Mouse (Mus musculus) kidney, postnatal 0 days (tissue): ENCODE measurements around the gene Rpl6. TPM values are rescaled to one million over a fixed set of nuclear protein-coding genes. Genes with fewer than 3 reads are reported as not detected.

Source experiments
- ATAC-seq: fragments of 200-750 bp; cut with Nextera tagmentation; replicated peaks from 2 replicates; pipeline ENCODE4 v1.8.0; 2017; ENCODE audit warnings: low read depth, moderate number of reproducible peaks, moderate TSS enrichment, moderate library complexity; ENCODE audit not compliant: low FRiP score
- DNase-seq: peaks from one replicate; pipeline ENCODE4 v3.0.0-alpha.2; 2016; ENCODE audit warnings: low spot score
- H3K27ac ChIP-seq: fragments of 300-500 bp; sonication (generic); 2 replicates; pipeline ENCODE4 v1.5.1; 2014; ENCODE audit warnings: mild to moderate bottlenecking
- H3K27me3 ChIP-seq: fragments of 300-500 bp; sonication (generic); 2 replicates; pipeline ENCODE4 v1.6.1; 2014; ENCODE audit warnings: low read length, mixed read lengths; ENCODE audit not compliant: insufficient read depth
- H3K36me3 ChIP-seq: fragments of 300-500 bp; sonication (generic); 2 replicates; pipeline ENCODE4 v1.6.1; 2014; ENCODE audit warnings: low read length, mixed read lengths; ENCODE audit not compliant: insufficient read depth
- H3K4me1 ChIP-seq: fragments of 300-500 bp; sonication (generic); replicated peaks from 2 replicates; pipeline ENCODE4 v1.6.1; 2014; ENCODE audit warnings: antibody characterized with exemption, low read length, mixed read lengths; ENCODE audit not compliant: insufficient read depth
- H3K4me2 ChIP-seq: fragments of 300-500 bp; sonication (generic); 2 replicates; pipeline ENCODE4 v1.6.1; 2014; ENCODE audit warnings: mild to moderate bottlenecking, low read length, moderate library complexity, mixed read lengths
- H3K4me3 ChIP-seq: fragments of 300-500 bp; sonication (generic); replicated peaks from 2 replicates; pipeline ENCODE4 v1.5.1; 2014; ENCODE audit warnings: low read depth, low read length
- H3K9ac ChIP-seq: fragments of 300-500 bp; sonication (generic); 2 replicates; pipeline ENCODE4 v1.6.1; 2014; ENCODE audit warnings: low read depth, low read length
- H3K9me3 ChIP-seq: fragments of 300-500 bp; sonication (generic); replicated peaks from 2 replicates; pipeline ENCODE4 v1.6.1; 2016; ENCODE audit warnings: low read length, inconsistent platforms, mixed read lengths
- CTCF ChIP-seq: IDR thresholded peaks from 2 replicates; pipeline ENCODE4 v1.5.1; 2016; ENCODE audit warnings: antibody characterized with exemption, low read depth, mild to moderate bottlenecking, moderate library complexity
- WGBS: fragments of 180-500 bp; shearing (Covaris S2); extraction: QIAGEN DNeasy Blood & Tissue Kit; methylation state at CpG from one replicate; pipeline ENCODE4 v1.1.7; 2014; 5-methylcytosine and 5-hydroxymethylcytosine counted together
- polyA plus RNA-seq: library from polyadenylated mRNA; unstranded; fragments of >200 nt; fragmentation: Nextera tagmentation; extraction: Ambion mirVana; gene quantifications from 2 replicates; pipeline ENCODE4 v1.2.1, GENCODE M21; 2015

The Rpl6 gene
- polyA plus RNA-seq, 1 experiment from 2014 or later: 681 TPM

DNA sequence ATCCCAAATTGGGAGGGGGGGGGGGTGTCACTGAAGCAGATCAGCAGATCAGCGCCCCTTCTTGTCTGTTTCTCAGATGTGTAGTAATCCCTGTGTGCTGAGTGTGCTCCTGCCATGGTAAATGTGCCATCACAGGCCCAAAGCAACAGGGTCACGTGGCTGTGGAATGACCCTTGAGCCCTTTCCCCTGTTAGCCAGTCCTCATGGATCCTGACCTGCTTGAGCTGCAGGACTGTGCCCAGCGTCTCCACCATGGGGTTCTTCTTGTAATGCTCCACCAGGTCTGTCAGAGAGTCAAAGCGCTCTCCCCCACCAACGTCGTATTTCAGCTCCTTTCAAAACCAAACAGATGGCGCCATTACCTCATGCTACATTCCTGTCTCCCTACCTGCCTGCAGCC lies 41.4 kb upstream of the Rpl6 start:
- Histone ChIP-seq H3K36me3 (peaks cover 45% of the 10 kb centered on the region), H3K4me2 (no peak overlapping the region), H3K9ac (no peak overlapping the region), H3K9me3 (no peaks in the 10 kb centered on the region), H3K4me1 (no peaks in the 10 kb centered on the region), H3K27me3 (no peaks in the 10 kb centered on the region), H3K4me3 (no peak overlapping the region), H3K27ac (no peak overlapping the region)
- WGBS: 77% methylated on average over 7 of the region's 7 CpGs
- TF ChIP-seq CTCF: no peak
- peak; percentile 71 for ATAC-seq
- no peak for DNase-seq

DNA sequence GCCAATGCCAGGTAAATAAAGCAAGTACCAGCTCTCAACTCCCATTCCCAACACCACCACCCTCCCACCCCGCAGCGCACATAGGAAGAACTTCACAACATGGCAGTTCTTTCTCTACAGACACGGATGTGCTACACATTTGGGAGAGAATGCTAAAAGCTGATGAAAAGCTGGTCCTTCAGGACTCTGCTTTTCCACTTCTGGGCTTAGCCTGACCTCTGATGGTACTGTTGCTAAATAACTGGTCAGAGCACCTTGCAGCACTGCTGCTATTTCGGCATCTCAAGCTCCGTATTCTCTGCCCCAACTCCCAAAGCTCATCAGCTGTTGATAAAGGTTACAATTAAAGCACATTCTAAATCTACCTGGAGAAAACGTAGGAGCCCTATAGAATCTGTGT lies 37.4 kb upstream of the Rpl6 start:
- Histone ChIP-seq H3K27me3 (no peaks in the 10 kb centered on the region), H3K4me1 (no peaks in the 10 kb centered on the region), H3K36me3 (peaks cover 41% of the 10 kb centered on the region), H3K9me3 (no peaks in the 10 kb centered on the region), H3K27ac (no peak overlapping the region), H3K9ac (no peak overlapping the region), H3K4me3 (no peak overlapping the region), H3K4me2 (no peak overlapping the region)
- 95% methylated on average over 6 of the region's 6 CpGs for WGBS
- DNase-seq (no peak), ATAC-seq (no peak)
- TF ChIP-seq CTCF: no peak

GRCm38 (mm10) chr5:121169588-121169987 lies 34.7 kb upstream of the Rpl6 start:
- no peak overlapping the region for H3K9ac ChIP-seq
- H3K4me3 ChIP-seq: no peak overlapping the region
- DNase-seq (no peak), ATAC-seq (no peak)
- no peaks in the 10 kb centered on the region for H3K9me3 ChIP-seq
- WGBS: 91% methylated on average over 2 of the region's 2 CpGs
- no peak for TF ChIP-seq CTCF
- peaks cover 19% of the 10 kb centered on the region for H3K36me3 ChIP-seq
- no peaks in the 10 kb centered on the region for H3K27me3 ChIP-seq
- no peaks in the 10 kb centered on the region for H3K4me1 ChIP-seq
- H3K27ac ChIP-seq: no peak overlapping the region
- H3K4me2 ChIP-seq: no peak overlapping the region

GRCm38 (mm10) chr5:121172835-121173234 lies 31.4 kb upstream of the Rpl6 start:
- TF ChIP-seq CTCF: peak; percentile 62
- no peak overlapping the region for H3K9ac ChIP-seq
- ATAC-seq (no peak), DNase-seq (peak; percentile 41)
- 72% methylated on average over 4 of the region's 4 CpGs for WGBS
- H3K36me3 ChIP-seq: peaks cover 7% of the 10 kb centered on the region; the same call in 1 of the 2 replicates
- H3K4me1 ChIP-seq: no peaks in the 10 kb centered on the region
- H3K4me3 ChIP-seq: no peak overlapping the region
- H3K27me3 ChIP-seq: no peaks in the 10 kb centered on the region
- H3K4me2 ChIP-seq: no peak overlapping the region
- no peaks in the 10 kb centered on the region for H3K9me3 ChIP-seq
- H3K27ac ChIP-seq: no peak overlapping the region

- Histone ChIP-seq H3K9me3 (no peaks in the 10 kb centered on the region), H3K4me3 (no peak overlapping the region), H3K27ac (no peak overlapping the region), H3K4me1 (peaks cover 12% of the 10 kb centered on the region), H3K9ac (no peak overlapping the region), H3K27me3 (no peaks in the 10 kb centered on the region), H3K4me2 (no peak overlapping the region), H3K36me3 (no peaks in the 10 kb centered on the region)
- DNase-seq (no peak), ATAC-seq (no peak)
- WGBS: 65% methylated on average over 9 of the region's 9 CpGs
- no peak for TF ChIP-seq CTCF
Observed at GRCm38 (mm10) chr5:121179077-121179857, 25.0 kb upstream of the Rpl6 start.

GRCm38 (mm10) chr5:121183269-121183668 lies 21.0 kb upstream of the Rpl6 start:
- Histone ChIP-seq H3K36me3 (no peaks in the 10 kb centered on the region), H3K4me3 (no peak overlapping the region), H3K4me1 (peaks cover 26% of the 10 kb centered on the region), H3K4me2 (no peak overlapping the region), H3K9ac (no peak overlapping the region), H3K27ac (no peak overlapping the region), H3K27me3 (no peaks in the 10 kb centered on the region), H3K9me3 (no peaks in the 10 kb centered on the region)
- 50% methylated on average over 9 of the region's 9 CpGs for WGBS
- DNase-seq: no peak
- TF ChIP-seq CTCF: no peak
- no peak for ATAC-seq
